Mouse (Mus musculus) spleen, adult 2 months (tissue): Measurements from ENCODE around the gene Plvap.
"Not testable (repeated sequence)": the region's sequence is repeated elsewhere in the genome, so short reads cannot be mapped to it uniquely, and the experiment has no call there.

Experiments used
- CTCF ChIP-seq: fragments of 200-500 bp; IDR thresholded peaks from 2 replicates; pipeline ENCODE4 v1.5.1; 2011; ENCODE audit warnings: mild to moderate bottlenecking, inconsistent platforms; ENCODE audit not compliant: insufficient read depth, insufficient read length, insufficient replicate concordance; ENCODE audit errors: extremely low read depth
- POLR2A ChIP-seq: fragments of 200-500 bp; IDR thresholded peaks from 2 replicates; pipeline ENCODE4 v1.6.1; 2011; ENCODE audit warnings: low read depth, low read length, inconsistent platforms

GRCm38 (mm10) chr8:71530735-71531467, 19.3 kb upstream of the Plvap start:
- TF ChIP-seq CTCF, POLR2A: not testable (repeated sequence)
